ENCODE assay signal across 10 mouse cellular contexts in the genomic region with DNA sequence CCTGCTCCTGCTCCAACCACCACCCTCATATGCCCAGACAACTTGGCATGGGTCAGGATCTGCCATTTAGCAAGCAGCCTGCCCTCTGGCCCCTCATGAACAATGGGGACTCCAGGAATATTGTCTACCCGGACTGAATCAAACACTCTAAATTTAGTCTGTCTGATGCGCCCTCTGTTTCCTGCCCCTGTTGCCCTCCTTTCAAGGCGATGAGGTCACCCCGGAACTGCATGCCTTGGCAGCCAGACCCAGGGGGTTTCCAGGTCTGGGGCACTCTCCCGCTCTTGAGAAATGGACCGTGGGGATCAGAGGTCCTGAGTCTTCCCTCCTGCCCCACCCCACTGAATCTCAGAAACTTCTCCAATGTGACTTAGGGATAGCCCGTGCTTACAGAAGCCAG. TPM values are rescaled to one million over a fixed set of nuclear protein-coding genes. Genes with fewer than 3 reads are reported as not detected.
DNase-seq lines count a peak whose midpoint lies in the region; ATAC-seq and TF ChIP-seq lines count a peak whose summit lies in the region.
"Had no signal": no experiment of that assay in that cellular context is flagged by ENCODE, and none has a peak within 500 bp of the region (broad histone marks: within the 10 kb centered on the region; RNA-seq: fewer than 3 reads in every experiment).

No protein-coding gene starts in this region.

- peak overlapping the region in 1 of 2 experiments; percentile 81; a peak in 2 of 4 replicates for H3K27ac ChIP-seq in heart, embryonic 14.5 days (replicated peaks in 1 of 2; ENCODE audit: control insufficient read depth in 1 of 2, insufficient read depth in 1 of 2, low read depth in 2 of 2, low read length in 2 of 2)
- peak overlapping the region; percentile 90 for H3K27ac ChIP-seq in olfactory bulb, adult 2 months (ENCODE audit: insufficient read depth, low read depth, low read length)
- H3K27ac ChIP-seq in hindbrain, embryonic 13.5 days, result no peak overlapping the region
- H3K27ac ChIP-seq: stomach, embryonic 15.5 days had no signal

- TF ChIP-seq CTCF in olfactory bulb, adult 2 months (IDR thresholded peaks at IDR 0.05; ENCODE audit: insufficient read depth, low read depth, low read length), result no peak

- no peak for TF ChIP-seq POLR2A in olfactory bulb, adult 2 months (IDR thresholded peaks at IDR 0.05; ENCODE audit: insufficient read depth, low read depth, low read length)

- no peak overlapping the region for H3K4me2 ChIP-seq in heart, embryonic 14.5 days (ENCODE audit: low read length)
- H3K4me2 ChIP-seq in hindbrain, embryonic 13.5 days, result no peak overlapping the region
- H3K4me2 ChIP-seq: stomach, embryonic 15.5 days had no signal

- intact Hi-C loops in heart, postnatal 25 days (cut with DNase I), result no loop called here

- no peaks in the 10 kb centered on the region for H3K9me3 ChIP-seq in heart, embryonic 14.5 days (ENCODE audit: control insufficient read depth, low read length)
- H3K9me3 ChIP-seq in hindbrain, embryonic 13.5 days, result no peaks in the 10 kb centered on the region
- H3K9me3 ChIP-seq: stomach, embryonic 15.5 days had no signal

- peaks cover 43 to 44% of the 10 kb centered on the region in 2 experiments for H3K4me1 ChIP-seq in heart, embryonic 14.5 days (ENCODE audit: control insufficient read depth in 2 of 2, insufficient read depth in 2 of 2, low read length in 2 of 2)
- peaks cover 60% of the 10 kb centered on the region for H3K4me1 ChIP-seq in olfactory bulb, adult 2 months (ENCODE audit: control insufficient read depth, insufficient read depth, low read length)
- H3K4me1 ChIP-seq in hindbrain, embryonic 13.5 days (replicated peaks), result peaks cover 29% of the 10 kb centered on the region

- H3K9ac ChIP-seq in heart, embryonic 14.5 days (ENCODE audit: low read length), result peak overlapping the region; percentile 54; the same call in 1 of the 2 replicates
- no peak overlapping the region for H3K9ac ChIP-seq in hindbrain, embryonic 13.5 days
- H3K9ac ChIP-seq: stomach, embryonic 15.5 days had no signal

- H3K36me3 ChIP-seq in heart, embryonic 14.5 days (ENCODE audit: control insufficient read depth, insufficient read depth, low read length), result no peaks in the 10 kb centered on the region
- no peaks in the 10 kb centered on the region for H3K36me3 ChIP-seq in hindbrain, embryonic 13.5 days
- H3K36me3 ChIP-seq: stomach, embryonic 15.5 days had no signal

- no peaks in the 10 kb centered on the region for H3K27me3 ChIP-seq in heart, embryonic 14.5 days (ENCODE audit: control insufficient read depth, insufficient read depth, low read length)
- H3K27me3 ChIP-seq in hindbrain, embryonic 13.5 days, result peaks cover 13% of the 10 kb centered on the region; the same call in 1 of the 2 replicates
- H3K27me3 ChIP-seq: stomach, embryonic 15.5 days had no signal

- no peak overlapping the region for H3K4me3 ChIP-seq in heart, embryonic 14.5 days (ENCODE audit: control insufficient read depth in 1 of 2, insufficient read depth in 1 of 2, low read depth in 1 of 2, low read length in 2 of 2)
- H3K4me3 ChIP-seq in olfactory bulb, adult 2 months (ENCODE audit: insufficient read depth, low read depth, low read length), result no peak overlapping the region
- no peak overlapping the region for H3K4me3 ChIP-seq in hindbrain, embryonic 13.5 days
- H3K4me3 ChIP-seq: stomach, embryonic 15.5 days had no signal

- ATAC-seq in heart, embryonic 14.5 days (ENCODE audit: insufficient number of reproducible peaks, insufficient read depth, low FRiP score, low read depth), result no peak
- ATAC-seq in hindbrain, embryonic 13.5 days (ENCODE audit: low FRiP score), result no peak

- DNase-seq in heart, postnatal 25 days (ENCODE audit: low spot score), result no peak
- DNase-seq in retina, postnatal 1 day, result peak; percentile 21
- DNase-seq in retina, embryonic 14.5 days (ENCODE audit: low spot score), result no peak
- DNase-seq in brain, adult 2 months (ENCODE audit: low read depth, low spot score), result peak; percentile 31
- no peak for DNase-seq in urinary bladder, adult 18-20 months (ENCODE audit: low spot score in 2 of 2)
- DNase-seq: cerebellum, adult 9-10 months had no signal

- 41% methylated on average over 7 of the region's 7 CpGs for WGBS in heart, embryonic 14.5 days
- 46% methylated on average over 7 of the region's 7 CpGs for WGBS in olfactory bulb, adult 2 months
- WGBS in hindbrain, embryonic 13.5 days, result 40% methylated on average over 7 of the region's 7 CpGs

RNA-seq across cellular contexts. Expression of a gene that starts 10.8 kb away (rescaled TPM):
- 4.9 and 5.2 TPM in 2 replicates for polyA plus RNA-seq in heart, embryonic 14.5 days (2014; fragmentation: Nextera tagmentation; extraction: Ambion mirVana)
- total RNA-seq in heart, postnatal 25 days (2021), result 10 to 100 TPM; 24.5 to 33.8 TPM
- polyA plus RNA-seq in olfactory bulb, adult 2 months (2012; ENCODE audit: insufficient read depth, insufficient read length, low replicate concordance, missing spikeins), result not detected in 2 replicates
- 2.4 and 2.8 TPM in 2 replicates for polyA plus RNA-seq in hindbrain, embryonic 13.5 days (2015; fragmentation: Nextera tagmentation; extraction: Ambion mirVana)

RNA-seq across cellular contexts. Expression of a gene that starts 54.7 kb away (rescaled TPM):
- 0.78 and 1.5 TPM in 2 replicates for polyA plus RNA-seq in heart, embryonic 14.5 days (2014; fragmentation: Nextera tagmentation; extraction: Ambion mirVana)
- total RNA-seq in heart, postnatal 25 days (2021), result 1 to 10 TPM; 9.4 to 9.8 TPM
- not detected in 2 replicates for polyA plus RNA-seq in olfactory bulb, adult 2 months (2012; ENCODE audit: insufficient read depth, insufficient read length, low replicate concordance, missing spikeins)
- 3.6 and 3.7 TPM in 2 replicates for polyA plus RNA-seq in hindbrain, embryonic 13.5 days (2015; fragmentation: Nextera tagmentation; extraction: Ambion mirVana)

Comparison
In these comparisons a context has a peak if more than half of its experiments do, and no peak if none do; other contexts are left out.
1. DNase-seq: peak in retina, postnatal 1 day (single experiment) and brain, adult 2 months (single experiment); none in heart, postnatal 25 days (single experiment), retina, embryonic 14.5 days (single experiment) and urinary bladder, adult 18-20 months (0 of 2).